Mouse (Mus musculus) ES-E14 (cell line): ENCODE measurements around the gene Mpc1. TPM values are rescaled to one million over a fixed set of nuclear protein-coding genes. Genes with fewer than 3 reads are reported as not detected.

Experiments used
- DNase-seq: peaks from one replicate; pipeline ENCODE4 v3.0.0-alpha.2; 2013; ENCODE audit warnings: low read depth, low spot score
- H3K27ac ChIP-seq: 2 replicates; pipeline ENCODE4 v1.5.1; 2012; ENCODE audit warnings: low read depth, mild to moderate bottlenecking, low read length, moderate library complexity, mixed read lengths; ENCODE audit not compliant: poor library complexity, insufficient read depth, severe bottlenecking
- H3K36me3 ChIP-seq: 2 replicates; pipeline ENCODE4 v1.6.1; 2012; ENCODE audit warnings: mild to moderate bottlenecking, low read length, moderate library complexity, mixed read lengths; ENCODE audit not compliant: control insufficient read depth, poor library complexity, insufficient read depth, severe bottlenecking
- H3K4me1 ChIP-seq, 2 experiments: fragments of 150-350 bp in 1 of 2; sonication (generic) in 1 of 2; 2 replicates each; pipeline ENCODE4 v1.6.1; 2012; ENCODE audit warnings: low read length in 2 of 2, mild to moderate bottlenecking in 1 of 2, mixed read lengths in 1 of 2; ENCODE audit not compliant: control insufficient read depth in 2 of 2, insufficient read depth in 2 of 2, poor library complexity in 1 of 2
- H3K4me3 ChIP-seq, 2 experiments: fragments of 150-350 bp in 1 of 2; sonication (generic) in 1 of 2; 2 replicates each; pipeline ENCODE4 v1.5.1; 2012; ENCODE audit warnings: low read length in 2 of 2, low read depth in 1 of 2, mild to moderate bottlenecking in 1 of 2, mixed read lengths in 1 of 2; ENCODE audit not compliant: insufficient read depth in 1 of 2, poor library complexity in 1 of 2, severe bottlenecking in 1 of 2
- H3K9ac ChIP-seq: 2 replicates; pipeline ENCODE4 v1.6.1; 2012; ENCODE audit warnings: low read depth, mild to moderate bottlenecking, low read length, mixed read lengths; ENCODE audit not compliant: poor library complexity, insufficient read depth, severe bottlenecking
- H3K9me3 ChIP-seq: fragments of 150-350 bp; sonication (generic); 2 replicates; pipeline ENCODE4 v1.6.1; 2012; ENCODE audit warnings: low read depth, mild to moderate bottlenecking, low read length; ENCODE audit not compliant: control insufficient read depth, insufficient read depth
- CHD2 ChIP-seq: IDR thresholded peaks from 2 replicates; pipeline ENCODE4 v1.6.1; 2014; ENCODE audit warnings: mild to moderate bottlenecking, low read depth, low read length, inconsistent platforms
- HCFC1 ChIP-seq: IDR thresholded peaks from 2 replicates; pipeline ENCODE4 v1.6.1; 2012; ENCODE audit warnings: low read length, inconsistent platforms, borderline replicate concordance; ENCODE audit not compliant: insufficient read depth
- MAFK ChIP-seq: IDR thresholded peaks from 2 replicates; pipeline ENCODE4 v1.6.1; 2014; ENCODE audit warnings: mild to moderate bottlenecking, low read depth, low read length, inconsistent platforms; ENCODE audit not compliant: insufficient read depth
- ZC3H11A ChIP-seq: IDR thresholded peaks from 2 replicates; pipeline ENCODE4 v1.6.1; 2012; ENCODE audit warnings: low read depth, mild to moderate bottlenecking, inconsistent platforms, low read length, borderline replicate concordance
- ZNF384 ChIP-seq: IDR thresholded peaks from 2 replicates; pipeline ENCODE4 v1.6.1; 2012; ENCODE audit warnings: low read depth, low read length, inconsistent platforms
- in situ Hi-C, 2 experiments: fragments of 600-800 bp; cut with MboI; formaldehyde crosslinking; loops; one replicate each; pipeline ENCODE4 v1.15.1; 2025; ENCODE audit warnings: low sequenced_read_pairs in 2 of 2, inconsistent platforms in 1 of 2; ENCODE audit not compliant: unreplicated experiment in 2 of 2
- total RNA-seq: library from RNA; depleted of rRNA; stranded (reverse); fragments of 300-350 nt; gene quantifications from 2 replicates; pipeline ENCODE4 v1.2.3, GENCODE M21; 2012

The Mpc1 gene
- total RNA-seq, 1 experiment, result 35.7 TPM

GRCm38 (mm10) chr17:8284254-8284661 lies 1.6 kb downstream of the Mpc1 start:
- H3K4me1 ChIP-seq, result peaks cover 3% of the 10 kb centered on the region in 2 experiments; a peak in 2 of 4 replicates
- in situ Hi-C loops, result no loop called here
- no peak for TF ChIP-seq CHD2
- no peak for TF ChIP-seq MAFK

GRCm38 (mm10) chr17:8285056-8285455 lies 2.4 kb downstream of the Mpc1 start:
- H3K27ac ChIP-seq, result no peak overlapping the region; the same call in 1 of the 2 replicates
- H3K9ac ChIP-seq, result no peak overlapping the region
- no peaks in the 10 kb centered on the region for H3K9me3 ChIP-seq
- in situ Hi-C loops, result no loop called here
- peak overlapping the region; percentile 89 to 93; a peak in 3 of 4 replicates for H3K4me3 ChIP-seq
- peaks cover 3% of the 10 kb centered on the region in 2 experiments; a peak in 2 of 4 replicates for H3K4me1 ChIP-seq
- TF ChIP-seq ZNF384 (no peak), MAFK (no peak), HCFC1 (no peak), CHD2 (no peak), ZC3H11A (no peak)
- no peak for DNase-seq
- H3K36me3 ChIP-seq, result no peaks in the 10 kb centered on the region

More at GRCm38 (mm10) chr17:8284254-8284661, 1.6 kb downstream of the Mpc1 start:
- peak overlapping the region; percentile 73 for H3K9ac ChIP-seq
- H3K27ac ChIP-seq, result no peak overlapping the region
- no peaks in the 10 kb centered on the region for H3K36me3 ChIP-seq
- DNase-seq, result peak; percentile 28
- no peaks in the 10 kb centered on the region for H3K9me3 ChIP-seq
- H3K4me3 ChIP-seq, result peak overlapping the region; percentile 89 to 93

- Histone ChIP-seq H3K27ac (no peak overlapping the region), H3K9ac (no peak overlapping the region), H3K9me3 (no peaks in the 10 kb centered on the region), H3K4me1 (peaks cover 3% of the 10 kb centered on the region in 2 experiments; a peak in 2 of 4 replicates), H3K4me3 (no peak overlapping the region), H3K36me3 (no peaks in the 10 kb centered on the region)
- no peak for DNase-seq
- in situ Hi-C loops, result no loop called here
- no peak for TF ChIP-seq CHD2
- no peak for TF ChIP-seq ZC3H11A
- TF ChIP-seq ZNF384, result no peak
- TF ChIP-seq HCFC1, result no peak
- TF ChIP-seq MAFK, result no peak
Measured at GRCm38 (mm10) chr17:8286987-8287386, 4.3 kb downstream of the Mpc1 start.

- Histone ChIP-seq H3K9me3 (no peaks in the 10 kb centered on the region), H3K36me3 (no peaks in the 10 kb centered on the region), H3K4me1 (peaks cover 0 to under 1% of the 10 kb centered on the region in 2 experiments; a peak in 1 of 4 replicates), H3K4me3 (no peak overlapping the region), H3K9ac (no peak overlapping the region), H3K27ac (no peak overlapping the region)
- in situ Hi-C loops, result no loop called here
- DNase-seq, result no peak
- TF ChIP-seq ZC3H11A, result no peak
Measured at GRCm38 (mm10) chr17:8289993-8290679, 7.4 kb downstream of the Mpc1 start.

- no peaks in the 10 kb centered on the region for H3K36me3 ChIP-seq
- no peaks in the 10 kb centered on the region for H3K4me1 ChIP-seq
- no peaks in the 10 kb centered on the region for H3K9me3 ChIP-seq
- no peak for TF ChIP-seq ZC3H11A
- TF ChIP-seq MAFK, result no peak
- TF ChIP-seq ZNF384, result no peak
- no peak for TF ChIP-seq HCFC1
- no peak for TF ChIP-seq CHD2
- no peak for DNase-seq
- H3K9ac ChIP-seq, result no peak overlapping the region
- in situ Hi-C loops, result no loop called here
- H3K27ac ChIP-seq, result no peak overlapping the region
- no peak overlapping the region for H3K4me3 ChIP-seq
Measured at GRCm38 (mm10) chr17:8290736-8291135, 8.0 kb downstream of the Mpc1 start.
